Mouse (Mus musculus) forebrain, embryonic 15.5 days (tissue): ENCODE results near the gene Fgb. TPM values are rescaled to one million over a fixed set of nuclear protein-coding genes. Genes with fewer than 3 reads are reported as not detected.

Source experiments
- ATAC-seq: fragments of 200-750 bp; cut with Nextera tagmentation; replicated peaks from 2 replicates; pipeline ENCODE4 v1.8.0; 2017; ENCODE audit warnings: mild to moderate bottlenecking, moderate TSS enrichment, moderate library complexity
- H3K27ac ChIP-seq: fragments of 300-500 bp; sonication (generic); replicated peaks from 2 replicates; pipeline ENCODE4 v1.5.1; 2015; ENCODE audit warnings: mild to moderate bottlenecking, inconsistent platforms
- H3K27me3 ChIP-seq: fragments of 300-500 bp; sonication (generic); 2 replicates; pipeline ENCODE4 v1.6.1; 2015; ENCODE audit warnings: inconsistent platforms
- H3K36me3 ChIP-seq: fragments of 300-500 bp; sonication (generic); 2 replicates; pipeline ENCODE4 v1.6.1; 2015; ENCODE audit warnings: mild to moderate bottlenecking, inconsistent platforms
- H3K4me1 ChIP-seq: fragments of 300-500 bp; sonication (generic); 2 replicates; pipeline ENCODE4 v1.6.1; 2015; ENCODE audit warnings: inconsistent platforms
- H3K4me2 ChIP-seq: fragments of 300-500 bp; sonication (generic); replicated peaks from 2 replicates; pipeline ENCODE4 v1.6.1; 2015; ENCODE audit warnings: mild to moderate bottlenecking, inconsistent platforms
- H3K4me3 ChIP-seq: fragments of 300-500 bp; sonication (generic); 2 replicates; pipeline ENCODE4 v1.5.1; 2015; ENCODE audit warnings: mild to moderate bottlenecking, inconsistent platforms
- H3K9ac ChIP-seq: fragments of 300-500 bp; sonication (generic); replicated peaks from 2 replicates; pipeline ENCODE4 v1.6.1; 2015; ENCODE audit warnings: mild to moderate bottlenecking, inconsistent platforms
- H3K9me3 ChIP-seq: fragments of 300-500 bp; sonication (generic); 2 replicates; pipeline ENCODE4 v1.6.1; 2016; ENCODE audit warnings: inconsistent platforms
- WGBS: fragments of 180-500 bp; shearing (Covaris S2); methylation state at CpG from one replicate; pipeline ENCODE4 v1.1.7; 2015; ENCODE audit warnings: mixed read lengths; 5-methylcytosine and 5-hydroxymethylcytosine counted together
- polyA plus RNA-seq: library from polyadenylated mRNA; unstranded; fragments of >200 nt; fragmentation: Nextera tagmentation; extraction: Ambion mirVana; gene quantifications from 2 replicates; pipeline ENCODE4 v1.2.1, GENCODE M21; 2015

Fgb gene
- polyA plus RNA-seq, 1 experiment from 2014 or later, result not detected

GRCm38 (mm10) chr3:83053758-83054157, 4.1 kb upstream of the Fgb start:
- no peak overlapping the region for H3K9ac ChIP-seq
- H3K4me1 ChIP-seq, result peaks cover 12% of the 10 kb centered on the region
- 36% methylated on average over 10 of the region's 10 CpGs for WGBS
- peaks cover 11% of the 10 kb centered on the region for H3K36me3 ChIP-seq
- no peak overlapping the region for H3K4me3 ChIP-seq
- H3K9me3 ChIP-seq, result no peaks in the 10 kb centered on the region
- no peaks in the 10 kb centered on the region for H3K27me3 ChIP-seq
- ATAC-seq, result no peak
- no peak overlapping the region for H3K4me2 ChIP-seq
- H3K27ac ChIP-seq, result no peak overlapping the region

GRCm38 (mm10) chr3:83053126-83053525, 3.5 kb upstream of the Fgb start:
- Histone ChIP-seq H3K9ac (no peak overlapping the region), H3K9me3 (no peaks in the 10 kb centered on the region), H3K4me2 (no peak overlapping the region), H3K36me3 (peaks cover 6% of the 10 kb centered on the region; the same call in 1 of the 2 replicates), H3K4me3 (no peak overlapping the region), H3K27me3 (no peaks in the 10 kb centered on the region), H3K27ac (no peak overlapping the region), H3K4me1 (peaks cover 12% of the 10 kb centered on the region)
- no peak for ATAC-seq
- 91% methylated on average over 7 of the region's 7 CpGs for WGBS

- ATAC-seq, result no peak
- H3K4me3 ChIP-seq, result no peak overlapping the region
- WGBS, result 90% methylated on average over 5 of the region's 5 CpGs
- H3K27ac ChIP-seq, result no peak overlapping the region
- no peaks in the 10 kb centered on the region for H3K9me3 ChIP-seq
- H3K4me2 ChIP-seq, result no peak overlapping the region
- peaks cover 12% of the 10 kb centered on the region for H3K4me1 ChIP-seq
- H3K36me3 ChIP-seq, result peaks cover 2% of the 10 kb centered on the region; the same call in 1 of the 2 replicates
- H3K27me3 ChIP-seq, result no peaks in the 10 kb centered on the region
- no peak overlapping the region for H3K9ac ChIP-seq
These were observed 2.4 kb upstream of the Fgb start for GRCm38 (mm10) chr3:83052102-83052501.

- H3K27me3 ChIP-seq, result no peaks in the 10 kb centered on the region
- no peak for ATAC-seq
- H3K4me3 ChIP-seq, result no peak overlapping the region
- no peak overlapping the region for H3K4me2 ChIP-seq
- WGBS, result 83% methylated on average over 5 of the region's 5 CpGs
- H3K9ac ChIP-seq, result no peak overlapping the region
- H3K9me3 ChIP-seq, result no peaks in the 10 kb centered on the region
- no peak overlapping the region for H3K27ac ChIP-seq
- H3K4me1 ChIP-seq, result no peaks in the 10 kb centered on the region
- H3K36me3 ChIP-seq, result no peaks in the 10 kb centered on the region
These were observed 998 bp upstream of the Fgb start for GRCm38 (mm10) chr3:83050661-83051060.

GRCm38 (mm10) chr3:83046649-83047048, 3.0 kb downstream of the Fgb start:
- no peak overlapping the region for H3K4me3 ChIP-seq
- ATAC-seq, result no peak
- 86% methylated on average over 11 of the region's 11 CpGs for WGBS
- no peak overlapping the region for H3K9ac ChIP-seq
- H3K4me2 ChIP-seq, result no peak overlapping the region
- H3K9me3 ChIP-seq, result no peaks in the 10 kb centered on the region
- H3K27ac ChIP-seq, result no peak overlapping the region
- H3K36me3 ChIP-seq, result no peaks in the 10 kb centered on the region
- no peaks in the 10 kb centered on the region for H3K4me1 ChIP-seq
- no peaks in the 10 kb centered on the region for H3K27me3 ChIP-seq

GRCm38 (mm10) chr3:83042451-83042850, 7.2 kb downstream of the Fgb start:
- no peak for ATAC-seq
- Histone ChIP-seq H3K27me3 (no peaks in the 10 kb centered on the region), H3K9ac (no peak overlapping the region), H3K27ac (no peak overlapping the region), H3K36me3 (no peaks in the 10 kb centered on the region), H3K4me3 (no peak overlapping the region), H3K4me2 (no peak overlapping the region), H3K4me1 (no peaks in the 10 kb centered on the region), H3K9me3 (no peaks in the 10 kb centered on the region)
- WGBS, result 94% methylated on average over 5 of the region's 5 CpGs

DNA sequence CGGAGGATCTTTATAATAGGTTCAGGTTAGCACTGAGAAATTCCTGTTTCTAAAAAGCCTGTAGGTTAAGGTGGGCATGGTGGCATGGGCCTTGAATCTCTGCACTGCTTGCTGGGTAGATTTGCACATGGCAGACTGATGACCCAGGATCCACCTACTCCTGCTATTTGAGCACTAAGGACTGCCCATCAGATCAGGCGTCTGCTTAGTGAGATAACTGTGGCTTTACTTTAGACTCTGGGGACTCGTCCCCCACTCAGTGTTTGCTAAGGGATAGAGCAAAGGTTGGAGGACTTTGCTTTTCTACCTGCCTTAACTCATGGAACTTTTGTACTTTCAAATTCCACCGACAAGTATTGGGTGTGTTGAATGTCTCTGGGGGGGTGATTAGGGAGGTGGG, 10.0 kb downstream of the Fgb start:
- Histone ChIP-seq H3K36me3 (no peaks in the 10 kb centered on the region), H3K27me3 (no peaks in the 10 kb centered on the region), H3K4me1 (no peaks in the 10 kb centered on the region), H3K4me2 (no peak overlapping the region), H3K9me3 (no peaks in the 10 kb centered on the region), H3K27ac (no peak overlapping the region), H3K9ac (no peak overlapping the region), H3K4me3 (no peak overlapping the region)
- ATAC-seq, result no peak
- 88% methylated on average over 4 of the region's 4 CpGs for WGBS

DNA sequence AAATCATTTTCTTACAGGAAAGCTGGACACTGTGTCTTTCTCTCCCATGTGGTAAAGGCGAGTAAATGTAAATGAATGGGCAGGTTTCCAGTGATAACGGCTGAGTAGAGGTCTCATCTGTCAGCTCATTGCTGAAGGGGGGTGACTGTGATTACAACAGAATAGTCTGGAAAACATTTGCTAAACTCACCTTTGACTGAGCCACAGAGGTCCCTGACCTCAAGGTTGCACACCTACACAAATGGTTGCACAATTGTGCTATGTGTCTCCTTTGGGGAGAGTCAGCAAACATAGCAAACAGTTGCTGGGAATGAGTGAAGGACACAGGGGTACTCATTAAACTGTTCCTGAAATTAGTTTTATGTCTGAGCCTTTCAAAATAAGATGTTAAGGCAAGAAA, 10.8 kb downstream of the Fgb start:
- Histone ChIP-seq H3K36me3 (no peaks in the 10 kb centered on the region), H3K4me3 (no peak overlapping the region), H3K9me3 (no peaks in the 10 kb centered on the region), H3K27me3 (no peaks in the 10 kb centered on the region), H3K27ac (no peak overlapping the region), H3K9ac (no peak overlapping the region), H3K4me1 (no peaks in the 10 kb centered on the region), H3K4me2 (no peak overlapping the region)
- ATAC-seq, result no peak
- 57% methylated on average over 2 of the region's 2 CpGs for WGBS

DNA sequence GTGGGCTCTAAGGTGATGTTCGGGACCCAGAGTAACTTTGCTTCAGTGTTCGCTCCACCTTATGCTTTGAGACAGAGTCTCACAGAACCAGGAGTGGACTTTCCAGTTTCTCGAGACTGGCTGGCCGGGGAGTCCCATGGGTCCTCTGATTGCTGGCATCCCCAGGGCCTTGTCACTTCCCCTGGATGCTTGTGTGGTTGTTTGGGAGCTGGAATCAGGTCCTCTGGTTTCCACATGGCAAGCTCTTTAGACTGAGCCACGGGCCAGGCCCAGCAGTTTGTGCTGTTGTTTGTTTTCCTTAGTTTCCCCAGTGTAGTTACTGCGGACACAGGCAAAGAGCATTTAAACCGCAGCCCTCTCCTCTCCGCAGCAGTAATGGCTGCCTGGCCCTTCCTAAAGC, 15.9 kb downstream of the Fgb start:
- H3K4me3 ChIP-seq, result no peak overlapping the region
- WGBS, result 88% methylated on average over 8 of the region's 8 CpGs
- no peak overlapping the region for H3K4me2 ChIP-seq
- no peak overlapping the region for H3K9ac ChIP-seq
- H3K4me1 ChIP-seq, result no peaks in the 10 kb centered on the region
- no peak for ATAC-seq
- H3K36me3 ChIP-seq, result no peaks in the 10 kb centered on the region
- H3K9me3 ChIP-seq, result no peaks in the 10 kb centered on the region
- H3K27ac ChIP-seq, result no peak overlapping the region
- no peaks in the 10 kb centered on the region for H3K27me3 ChIP-seq

GRCm38 (mm10) chr3:83032746-83033308, 16.8 kb downstream of the Fgb start:
- Histone ChIP-seq H3K4me2 (peak overlapping the region; percentile 32), H3K27ac (no peak overlapping the region), H3K27me3 (no peaks in the 10 kb centered on the region), H3K9me3 (no peaks in the 10 kb centered on the region), H3K36me3 (no peaks in the 10 kb centered on the region), H3K4me3 (peak overlapping the region; percentile 15; the same call in 1 of the 2 replicates), H3K9ac (0 out of 2 replicates have a peak overlapping the region, but pooled peaks have one; percentile 1), H3K4me1 (peaks cover 6% of the 10 kb centered on the region)
- ATAC-seq, result peak; percentile 60; the same call in 1 of the 2 replicates
- 40% methylated on average over 13 of the region's 13 CpGs for WGBS

DNA sequence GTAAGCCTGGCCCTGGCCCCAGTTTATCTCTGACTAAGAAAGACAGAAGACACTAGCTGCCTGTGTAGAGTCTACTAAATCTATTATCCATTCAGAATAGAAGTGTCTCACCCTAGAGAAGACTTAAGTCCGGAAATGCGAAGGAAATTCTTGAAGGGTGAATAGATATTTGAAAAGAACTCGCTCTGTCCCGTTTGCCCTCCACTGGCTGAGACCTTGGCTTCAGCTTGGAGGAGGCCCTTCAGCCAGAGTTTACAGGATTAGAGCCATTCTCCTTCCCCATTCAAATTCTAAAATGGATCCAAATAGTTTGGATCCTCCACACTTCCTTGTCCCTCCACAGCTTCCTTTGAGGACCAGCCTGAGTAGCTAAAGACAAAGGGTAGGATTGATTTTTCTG, 19.3 kb downstream of the Fgb start:
- Histone ChIP-seq H3K4me2 (no peak overlapping the region), H3K4me1 (peaks cover 7% of the 10 kb centered on the region), H3K27me3 (no peaks in the 10 kb centered on the region), H3K9ac (no peak overlapping the region), H3K36me3 (no peaks in the 10 kb centered on the region), H3K4me3 (no peak overlapping the region), H3K9me3 (no peaks in the 10 kb centered on the region), H3K27ac (no peak overlapping the region)
- WGBS, result 85% methylated on average over 4 of the region's 4 CpGs
- no peak for ATAC-seq

DNA sequence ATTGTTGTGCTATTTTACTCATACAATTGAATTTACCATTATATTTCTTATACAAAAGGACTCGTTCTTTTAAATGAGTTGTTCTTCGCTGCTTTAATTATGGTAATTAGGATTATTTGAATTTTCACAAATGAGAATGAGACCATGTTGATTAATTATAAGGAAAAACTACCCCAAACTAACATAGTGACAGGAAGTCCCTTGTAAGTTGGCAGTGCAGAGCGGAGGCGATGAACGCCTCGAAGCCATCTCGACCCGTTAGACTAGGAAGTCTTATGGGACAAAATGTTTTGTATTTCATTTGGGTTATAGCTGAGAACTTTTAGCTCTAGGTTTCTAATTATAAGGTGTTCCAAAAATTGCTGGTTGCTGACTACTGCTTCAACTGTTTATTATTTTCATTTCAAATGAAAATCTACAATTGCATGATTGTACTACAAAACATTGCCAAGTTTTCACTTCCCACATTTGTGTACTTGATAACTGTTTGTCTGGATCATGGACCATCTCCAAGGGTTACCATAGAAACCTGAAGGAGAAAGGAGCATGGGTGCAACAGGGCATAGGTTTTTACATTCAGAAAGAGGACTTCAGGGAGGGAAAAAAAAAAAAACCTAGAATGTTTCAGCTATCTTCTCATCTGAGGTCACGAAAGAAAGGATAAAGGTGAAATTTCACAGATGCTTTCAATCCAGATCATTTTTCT, 22.0 kb downstream of the Fgb start:
- no peaks in the 10 kb centered on the region for H3K9me3 ChIP-seq
- no peak for ATAC-seq

More for the DNA sequence above, 22.0 kb downstream of the Fgb start:
- Histone ChIP-seq H3K27me3 (no peaks in the 10 kb centered on the region), H3K9ac (no peak overlapping the region), H3K4me1 (peaks cover 7% of the 10 kb centered on the region), H3K4me3 (no peak overlapping the region), H3K4me2 (no peak overlapping the region), H3K27ac (no peak overlapping the region), H3K36me3 (no peaks in the 10 kb centered on the region)
- 53% methylated on average over 9 of the region's 9 CpGs for WGBS
